Mouse (Mus musculus): Measurements from ENCODE around the gene Lyve1.

GRCm38 (mm10) chr7:110813983-110814382 is 49.1 kb downstream of the Lyve1 start:
- TF ChIP-seq POLR2A (IDR thresholded peaks at IDR 0.05; ENCODE audit: borderline replicate concordance, extremely low read depth, insufficient read depth, insufficient read length, poor library complexity, severe bottlenecking) (no peak), CTCF (IDR thresholded peaks at IDR 0.05; ENCODE audit: borderline replicate concordance, extremely low read depth, insufficient read depth, insufficient read length) (no peak)

Measured in brain, embryonic 14.5 days (tissue).